Mouse (Mus musculus) 416B (cell line): ENCODE data around the gene March1.
"Not testable (repeated sequence)": the region's sequence is repeated elsewhere in the genome, so short reads cannot be mapped to it uniquely, and the experiment has no call there.

Experiments used
- DNase-seq: peaks from one replicate; pipeline ENCODE4 v3.0.0; 2011; ENCODE audit warnings: low read depth

March1 gene

DNA sequence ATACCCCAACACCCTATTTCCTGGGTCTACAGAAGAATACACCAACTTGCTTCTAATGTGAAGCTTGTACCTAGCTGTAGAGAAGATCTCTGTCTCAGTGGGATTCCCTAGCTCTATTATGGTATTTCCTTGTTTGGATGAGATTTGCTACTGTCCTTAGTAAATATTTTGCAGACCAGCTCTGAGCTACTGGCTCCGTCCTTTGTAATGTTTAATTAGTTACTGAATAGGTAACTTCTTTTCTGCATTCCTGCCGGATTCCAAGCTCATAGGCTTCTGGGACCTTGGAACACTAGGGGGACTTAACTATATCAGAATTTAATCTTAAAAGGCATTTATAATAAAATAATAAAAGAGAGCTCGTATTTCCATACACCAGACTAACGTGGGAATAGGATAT is 799.9 kb downstream of the March1 start:
- DNase-seq = not testable (repeated sequence)

- DNase-seq = no peak
Measured at GRCm38 (mm10) chr8:66430639-66431038, 812.9 kb downstream of the March1 start.

GRCm38 (mm10) chr8:66433577-66433976 is 815.9 kb downstream of the March1 start:
- DNase-seq = no peak

DNA sequence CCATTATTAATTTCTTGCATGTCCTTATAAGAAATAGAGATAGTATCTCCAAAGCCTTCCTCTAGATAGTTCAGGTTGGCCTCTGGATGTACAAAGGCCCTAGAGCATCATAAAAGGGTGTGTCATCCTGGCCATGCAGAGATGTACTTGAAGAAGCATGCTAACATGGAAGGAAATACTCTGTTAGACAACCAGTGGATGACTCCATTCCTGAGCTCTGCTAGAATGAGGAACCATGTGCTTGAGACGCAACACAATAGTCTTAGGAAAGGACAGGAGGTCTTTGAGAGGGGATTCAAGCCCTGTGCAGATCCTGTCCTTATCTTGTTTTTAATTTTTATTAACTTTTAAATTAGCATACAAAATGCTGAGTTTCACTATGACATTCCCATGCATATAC is 819.1 kb downstream of the March1 start:
- no peak for DNase-seq

GRCm38 (mm10) chr8:66437929-66438328 is 820.2 kb downstream of the March1 start:
- DNase-seq = no peak

GRCm38 (mm10) chr8:66438468-66438867 is 820.8 kb downstream of the March1 start:
- DNase-seq = no peak

DNA sequence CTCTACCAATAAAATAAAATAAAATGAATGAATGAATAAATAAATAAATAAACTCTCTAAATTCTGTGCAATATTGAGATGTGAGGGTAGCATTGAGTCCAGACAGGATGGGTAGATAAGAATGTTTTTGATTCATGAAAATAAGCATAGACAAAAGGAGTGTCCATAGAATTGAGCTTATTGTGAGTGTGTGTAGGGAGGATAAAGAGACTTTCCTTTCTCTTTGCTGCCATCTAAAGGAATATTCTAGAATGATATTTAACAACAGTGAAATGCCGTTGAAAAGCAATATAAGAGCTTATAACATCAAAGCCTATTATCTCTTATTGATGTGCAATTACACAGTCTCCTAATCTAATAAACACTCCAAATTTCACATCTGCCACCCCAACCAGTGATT is 823.4 kb downstream of the March1 start:
- DNase-seq = peak; percentile 39

- DNase-seq = peak; percentile 54
Measured at GRCm38 (mm10) chr8:66442778-66443177, 825.1 kb downstream of the March1 start.

- DNase-seq = peak; percentile 11
Measured at GRCm38 (mm10) chr8:66444141-66444540, 826.4 kb downstream of the March1 start.

- DNase-seq = no peak
Measured at GRCm38 (mm10) chr8:66445351-66445750, 827.7 kb downstream of the March1 start.

GRCm38 (mm10) chr8:66450691-66451090 is 833.0 kb downstream of the March1 start:
- DNase-seq = peak; percentile 36

GRCm38 (mm10) chr8:66457057-66457456 is 839.4 kb downstream of the March1 start:
- no peak for DNase-seq

- no peak for DNase-seq
Measured at GRCm38 (mm10) chr8:66469821-66470220, 852.1 kb downstream of the March1 start.

DNA sequence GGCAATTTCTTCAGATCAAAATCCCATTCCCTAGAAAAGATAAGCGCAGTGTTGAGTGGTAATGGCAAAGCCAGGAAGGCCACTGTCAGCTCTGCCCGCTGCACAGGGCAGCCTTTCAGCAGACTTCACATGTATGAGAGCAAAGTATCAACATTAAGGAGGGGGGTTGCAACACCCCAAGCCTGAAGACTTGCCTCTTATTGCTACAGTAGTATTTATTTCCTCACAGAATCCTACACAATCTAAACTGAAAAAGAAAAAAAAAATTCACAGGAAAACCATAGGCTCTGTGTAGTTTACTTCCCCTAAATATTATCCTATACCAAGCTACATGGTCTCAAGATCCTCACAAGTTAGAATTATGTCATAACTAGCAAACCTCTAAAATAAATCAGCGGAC is 859.2 kb downstream of the March1 start:
- no peak for DNase-seq

DNA sequence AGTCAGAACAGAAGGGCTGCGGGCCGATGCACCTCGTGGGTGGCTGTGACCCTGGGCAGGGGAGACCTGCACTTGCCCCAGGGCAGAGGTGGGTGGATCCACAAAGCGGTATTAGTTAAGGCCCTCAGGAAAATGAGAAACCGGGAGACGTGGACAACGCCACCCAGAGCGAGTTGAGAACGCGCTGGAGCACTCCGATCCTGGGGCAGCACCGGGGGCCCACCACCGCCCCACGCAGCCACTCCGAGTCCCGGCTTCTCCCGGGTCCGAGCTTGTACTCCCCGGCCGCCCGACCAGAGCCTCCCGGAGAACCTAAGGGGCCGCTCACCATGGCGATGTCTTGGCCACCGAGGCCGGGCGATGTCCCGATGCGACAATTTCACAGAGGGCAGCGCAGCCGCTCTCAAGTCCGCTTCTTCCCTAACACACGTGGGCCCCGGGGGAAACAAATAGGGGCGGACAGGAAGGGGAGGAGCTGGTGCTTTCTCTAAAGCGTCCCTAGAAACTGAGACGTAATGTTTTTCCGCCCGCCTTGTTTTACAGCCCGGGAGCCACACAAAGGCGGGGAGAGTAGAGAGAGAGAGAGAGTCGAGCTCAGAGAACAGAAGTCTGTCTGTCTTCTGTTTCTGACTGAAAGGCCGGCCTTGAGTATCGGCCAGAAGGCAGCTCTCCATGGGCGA is 868.5 kb downstream of the March1 start, which contains the start of gene Tma16:
Gene Tma16 (minus strand): TSS at position 447 of the 680 bp plus-strand sequence.
- peak; percentile 90 for DNase-seq

GRCm38 (mm10) chr8:66488556-66488955 is 870.9 kb downstream of the March1 start:
- DNase-seq = no peak

DNA sequence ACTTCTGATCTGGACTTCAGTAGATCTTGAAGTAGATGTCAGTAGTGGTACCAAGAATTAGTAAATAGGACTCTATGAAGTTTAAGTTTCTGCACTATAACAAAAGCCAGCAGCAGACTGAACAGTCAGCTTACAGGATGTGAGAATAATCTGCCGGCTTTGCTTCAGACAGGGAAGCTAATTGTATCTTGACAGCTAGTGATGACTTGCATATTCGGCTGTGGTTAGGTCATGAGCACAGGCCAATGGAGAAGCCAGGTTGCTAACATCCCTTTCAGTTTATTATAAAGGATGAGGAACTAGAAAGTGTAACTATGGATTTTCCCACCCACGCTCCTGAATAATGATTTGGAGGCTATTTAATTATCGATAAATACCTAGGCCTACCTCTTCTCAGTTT is 872.9 kb downstream of the March1 start:
- DNase-seq = peak; percentile 70

DNA sequence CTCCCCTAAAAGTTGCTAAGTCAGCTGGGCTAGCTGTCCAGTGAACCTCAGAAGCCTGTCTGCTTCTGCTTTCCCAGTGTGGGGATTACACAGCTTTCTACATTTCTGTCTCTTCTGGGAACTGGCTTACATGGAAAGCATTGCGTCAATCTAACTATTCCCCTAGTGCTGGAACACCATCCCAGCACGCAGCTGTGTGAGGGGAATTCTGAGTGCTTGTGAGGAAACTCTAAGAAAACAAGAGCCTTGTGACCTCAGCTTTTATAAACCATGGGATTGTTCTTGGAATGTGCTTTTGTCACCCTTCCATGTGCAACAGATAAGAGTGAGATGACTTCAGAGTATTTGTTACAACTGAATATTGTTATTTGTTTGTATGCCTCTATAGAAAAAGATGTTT is 876.8 kb downstream of the March1 start:
- no peak for DNase-seq

DNA sequence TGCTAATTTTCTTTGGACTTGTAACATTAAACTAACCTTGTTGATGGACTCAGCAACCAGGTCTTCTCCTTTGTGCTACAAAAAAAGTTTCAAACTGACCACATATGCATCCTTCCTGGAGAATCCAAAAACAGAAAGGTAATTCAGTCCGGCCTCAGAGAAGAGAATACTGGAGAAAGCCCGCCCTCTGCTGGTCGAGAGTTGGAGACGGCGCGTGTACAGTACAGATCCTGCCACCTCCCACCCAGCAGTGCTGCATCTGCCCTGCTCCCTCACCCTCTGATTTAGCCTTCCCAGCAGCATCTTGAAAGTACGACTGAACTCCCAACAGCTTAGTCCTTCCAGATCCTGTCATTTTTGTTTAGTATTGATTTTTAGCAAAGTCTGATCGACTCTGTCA is 878.0 kb downstream of the March1 start:
- DNase-seq = peak; percentile 59

DNA sequence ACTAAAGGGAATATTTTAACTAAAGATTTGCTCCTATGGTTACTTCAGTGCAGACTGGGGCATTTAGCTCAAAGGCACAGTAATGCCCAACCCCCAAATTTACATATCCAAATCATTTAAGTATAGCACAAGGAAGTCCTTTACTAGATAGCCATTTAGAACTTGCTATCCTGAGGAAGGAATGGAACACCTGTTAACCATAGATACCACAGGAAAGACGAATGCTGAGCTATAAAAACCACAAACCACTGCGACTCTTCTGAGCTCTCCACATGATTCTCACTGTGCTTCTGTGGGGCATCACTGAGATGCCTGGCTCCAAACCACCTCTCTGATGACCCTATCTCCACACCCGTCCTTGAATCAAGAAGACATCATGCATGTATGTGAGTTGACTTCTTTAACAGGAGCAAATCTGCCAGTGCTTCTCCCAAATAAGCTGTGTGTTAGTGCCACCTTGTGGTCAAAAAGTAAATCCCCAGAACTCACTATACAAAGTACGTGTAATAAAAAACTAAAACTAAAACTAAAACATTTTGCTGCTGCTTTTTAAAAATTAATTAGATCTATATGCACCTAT is 879.4 kb downstream of the March1 start:
- DNase-seq = peak; percentile 78

- no peak for DNase-seq
Measured at GRCm38 (mm10) chr8:66503381-66503780, 885.7 kb downstream of the March1 start.

DNA sequence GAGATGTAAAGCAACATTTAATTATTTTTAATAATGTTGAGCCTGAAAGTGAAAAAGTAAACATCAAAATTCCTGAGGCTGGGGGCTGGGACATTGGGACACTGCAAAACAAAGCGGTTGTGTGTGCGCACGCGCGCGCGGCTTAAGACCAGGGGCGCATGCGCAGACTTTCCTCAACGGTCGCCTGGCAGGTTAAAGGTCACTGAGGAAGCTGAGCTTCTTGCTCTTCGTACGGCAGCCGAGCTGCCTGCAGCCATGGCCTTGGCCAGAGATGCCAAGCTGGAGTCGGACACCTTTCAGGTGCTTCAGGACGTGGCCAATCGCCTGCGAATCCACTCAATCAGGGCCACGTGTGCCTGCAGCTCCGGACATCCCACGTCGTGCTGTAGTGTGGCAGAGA is 893.8 kb downstream of the March1 start, which contains the start of gene Tktl2:
Gene Tktl2 (plus strand): TSS at position 220 of the 400 bp plus-strand sequence.
- DNase-seq = no peak

DNA sequence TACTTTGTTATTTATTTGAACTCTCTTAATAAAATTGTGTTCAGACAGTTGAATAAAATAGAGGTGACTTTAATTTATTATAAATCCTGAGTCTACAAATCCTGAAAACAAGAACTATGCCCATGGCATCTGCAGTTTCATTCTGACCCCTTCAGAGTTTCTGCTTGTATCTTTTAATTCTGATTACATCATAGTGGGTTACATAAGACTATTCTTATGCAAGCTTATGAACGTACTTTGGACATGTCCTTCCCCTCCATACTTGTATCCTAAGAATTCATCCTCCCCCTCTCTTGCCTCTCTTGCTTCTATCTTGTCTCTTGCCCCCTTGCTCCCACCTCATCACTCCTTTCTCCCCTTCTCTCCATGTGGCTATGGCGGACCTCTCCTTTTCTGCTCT is 901.4 kb downstream of the March1 start:
- no peak for DNase-seq

DNA sequence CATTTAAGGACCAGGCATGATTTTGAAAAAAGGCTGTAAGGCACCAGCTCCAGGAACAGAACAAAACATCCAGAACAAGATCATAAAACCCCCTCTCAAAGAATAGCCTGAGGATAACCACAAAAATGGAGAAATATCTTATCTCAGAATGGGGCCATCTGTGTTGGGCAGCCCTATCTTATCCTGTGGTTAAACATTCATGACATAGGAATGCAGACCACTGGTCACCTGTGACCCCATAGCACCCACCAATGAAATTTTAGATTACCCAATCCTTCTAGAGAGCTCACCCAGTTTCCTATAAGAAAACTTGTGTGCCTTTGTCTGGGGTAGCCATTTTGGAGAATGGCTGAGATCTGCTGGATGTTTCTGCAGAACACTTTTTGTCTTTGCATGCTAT is 902.9 kb downstream of the March1 start:
- peak; percentile 77 for DNase-seq
